Mouse (Mus musculus) monocyte, adult 5-6 weeks (primary cell): Measurements from ENCODE around the gene Sema3a. TPM values are rescaled to one million over a fixed set of nuclear protein-coding genes. Genes with fewer than 3 reads are reported as not detected.
"Not testable (repeated sequence)": the region's sequence is repeated elsewhere in the genome, so short reads cannot be mapped to it uniquely, and the experiment has no call there.

Source experiments
- ATAC-seq: fragments of 153-309, 156-312 bp; replicated peaks from 2 replicates; pipeline ENCODE4 v1.8.0; 2017; ENCODE audit warnings: mild to moderate bottlenecking; ENCODE audit not compliant: low TSS enrichment, insufficient number of reproducible peaks, severe bottlenecking, poor library complexity, low FRiP score
- total RNA-seq: library from RNA; stranded (forward); fragments of 200-1000, 200-491, 200-594 nt; gene quantifications from 3 replicates; pipeline ENCODE4 v1.2.3, GENCODE M21; 2017

Gene Sema3a
- total RNA-seq, 1 experiment from 2014 or later = not detected

DNA sequence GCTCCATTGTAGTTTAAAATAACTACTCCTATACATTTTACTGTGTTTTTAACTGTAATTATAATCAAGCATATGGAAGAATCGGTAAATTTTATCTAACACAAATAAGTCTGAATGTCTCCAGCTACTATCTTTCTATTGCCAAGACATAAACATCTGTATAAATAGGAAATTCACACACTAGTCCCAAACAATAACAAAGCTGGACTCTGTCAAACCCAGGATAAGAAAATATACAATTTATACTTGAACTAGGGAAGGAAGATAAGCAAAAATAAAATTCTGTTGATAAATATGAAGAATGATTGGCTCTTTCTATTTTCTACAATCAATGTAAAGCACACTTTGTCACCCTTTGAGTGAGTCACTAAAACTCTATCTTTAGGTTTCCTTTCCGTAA, 280.9 kb downstream of the Sema3a start:
- ATAC-seq = no peak

DNA sequence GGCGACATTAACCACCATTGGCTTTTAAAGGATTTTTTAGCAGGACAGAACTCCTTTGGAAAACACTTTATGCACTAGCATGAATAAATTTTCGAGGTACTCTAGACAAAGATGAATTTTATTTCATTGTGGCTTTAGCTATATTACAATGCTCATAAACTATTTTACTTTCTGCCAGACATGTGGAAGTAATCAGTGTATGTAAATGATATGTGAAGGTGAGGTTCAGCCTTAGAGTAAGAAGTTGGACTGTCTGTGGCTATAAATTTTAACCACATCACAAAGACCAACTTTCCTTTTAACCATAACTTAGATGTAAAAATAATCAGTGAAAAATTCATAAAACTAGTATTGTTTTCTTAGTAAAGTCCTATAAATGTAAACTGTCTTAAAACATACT, 286.7 kb downstream of the Sema3a start:
- ATAC-seq = no peak

DNA sequence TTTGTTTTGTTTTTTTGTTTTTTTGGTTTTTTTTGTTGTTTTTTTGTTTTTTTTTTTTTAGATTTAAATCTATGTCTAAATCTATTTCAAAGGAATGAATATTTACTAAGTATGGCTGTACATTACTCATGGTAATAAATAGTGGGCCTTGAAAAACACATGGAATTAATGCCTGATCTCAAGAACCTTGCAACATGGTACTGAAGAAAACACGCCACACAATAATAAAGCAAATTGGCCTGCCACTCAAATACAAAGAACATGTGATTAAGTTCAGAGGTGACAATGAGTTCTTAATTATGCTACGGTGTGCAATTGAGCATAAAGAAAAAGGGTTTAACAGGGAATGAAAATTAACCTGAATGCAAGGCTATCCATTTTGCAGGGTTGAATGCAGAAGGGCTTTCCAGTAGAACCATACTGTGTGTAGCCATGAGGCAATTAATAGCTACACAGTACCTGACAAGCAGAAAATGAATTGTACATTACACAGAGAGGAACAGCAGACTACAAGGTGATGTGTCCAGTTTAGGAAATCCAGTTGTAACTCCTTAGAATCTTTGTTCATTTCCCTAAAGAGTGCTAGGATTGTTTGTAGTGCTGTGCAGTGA, 288.8 kb downstream of the Sema3a start:
- no peak for ATAC-seq

DNA sequence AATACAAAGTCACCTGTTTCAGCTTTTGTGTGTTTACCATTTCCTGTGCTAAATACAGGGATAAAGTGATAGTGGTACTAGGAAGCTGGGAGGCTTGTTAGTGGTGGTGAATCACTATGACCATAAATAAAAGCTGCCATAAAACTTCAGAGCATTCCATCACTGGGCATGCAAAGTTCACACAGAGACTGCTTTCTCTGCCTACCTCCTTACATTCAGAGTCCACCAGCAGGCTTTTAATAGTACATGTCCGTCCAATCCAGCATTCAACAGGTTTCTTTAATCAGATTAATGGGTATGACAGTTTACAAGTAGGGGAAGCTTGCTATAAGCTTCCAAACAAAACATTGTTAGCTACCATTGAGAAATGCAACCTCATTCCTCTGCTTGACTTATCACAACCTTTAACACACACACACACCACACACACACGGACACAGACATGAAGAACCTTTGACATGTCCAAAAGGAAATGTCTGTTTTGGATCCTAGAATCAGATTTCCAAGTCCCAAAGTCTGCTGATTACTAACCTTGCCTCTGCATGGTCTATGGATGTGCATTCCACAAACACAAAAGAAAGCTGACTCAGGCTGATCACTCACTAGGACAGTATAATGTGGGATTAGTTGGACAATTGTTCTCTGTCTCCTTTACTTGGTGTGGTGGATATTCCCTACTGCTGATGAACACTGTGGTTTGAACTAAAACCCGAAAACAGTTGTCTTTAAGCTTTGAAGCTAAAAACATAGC, 291.9 kb downstream of the Sema3a start:
- no peak for ATAC-seq

DNA sequence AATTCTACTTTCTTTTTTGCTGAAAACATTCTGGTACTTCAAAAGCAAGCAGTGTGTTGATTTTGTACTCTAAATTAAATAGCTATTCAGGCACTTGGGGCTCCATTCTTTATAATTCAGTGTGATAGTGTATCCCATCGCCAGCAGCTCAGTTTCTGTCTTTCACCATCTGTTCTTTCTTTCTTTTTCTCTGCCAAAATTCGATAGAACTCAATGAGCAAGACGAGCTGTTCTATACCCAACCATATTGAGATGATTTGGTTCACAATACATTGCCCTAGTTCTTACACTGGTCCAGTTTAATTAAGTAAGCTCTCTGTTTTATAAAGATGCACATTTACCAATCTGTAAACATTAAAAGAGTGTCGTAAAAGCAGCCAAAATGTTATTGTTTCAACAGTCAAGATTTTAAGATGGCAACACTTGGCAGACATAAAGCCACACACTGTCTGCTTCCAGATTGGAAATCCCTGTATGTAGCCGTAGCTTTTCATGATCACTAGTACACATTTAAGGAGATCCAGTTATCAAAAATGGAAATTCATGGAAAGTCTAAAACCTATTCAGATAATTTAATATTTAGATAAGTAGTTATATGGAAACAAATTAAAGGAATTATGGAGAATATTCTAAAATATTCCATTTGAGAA, 296.2 kb downstream of the Sema3a start:
- ATAC-seq = no peak

DNA sequence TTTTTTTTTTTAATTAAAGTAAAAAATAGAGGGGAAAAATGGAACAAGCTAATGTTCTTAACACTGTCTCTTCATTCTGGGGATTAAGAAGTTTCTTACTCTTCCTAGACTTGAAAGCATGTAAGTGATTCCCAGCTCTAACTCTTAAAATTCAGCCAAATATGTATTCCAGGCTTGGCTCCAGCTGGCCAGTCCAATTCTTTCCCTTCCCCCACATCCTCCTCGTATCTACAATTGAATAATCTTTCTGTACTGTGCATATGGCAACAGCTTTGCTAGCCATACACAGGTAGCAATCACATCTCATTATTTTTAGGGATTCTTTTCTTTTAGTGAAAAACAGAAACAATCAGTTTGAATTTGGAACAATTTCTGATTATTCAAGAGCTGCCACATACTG, 303.5 kb downstream of the Sema3a start:
- ATAC-seq = no peak

DNA sequence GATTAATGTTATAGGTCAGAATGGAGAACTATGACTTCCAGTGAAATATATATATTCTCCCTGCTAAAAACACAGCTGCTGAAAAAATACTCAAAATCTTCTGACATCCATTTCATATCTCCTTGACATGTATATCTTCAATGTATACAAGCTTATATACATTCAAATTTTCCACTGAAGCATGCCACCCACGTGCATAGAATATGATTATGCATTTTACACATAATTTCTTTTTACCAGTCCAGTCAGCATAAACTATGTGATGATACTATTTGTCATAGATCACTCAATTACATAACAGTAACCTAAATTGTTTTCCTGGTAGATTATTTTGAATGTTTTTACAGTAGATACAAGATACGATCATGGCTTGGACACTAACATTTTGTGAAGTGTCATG, 306.6 kb downstream of the Sema3a start:
- ATAC-seq = no peak

DNA sequence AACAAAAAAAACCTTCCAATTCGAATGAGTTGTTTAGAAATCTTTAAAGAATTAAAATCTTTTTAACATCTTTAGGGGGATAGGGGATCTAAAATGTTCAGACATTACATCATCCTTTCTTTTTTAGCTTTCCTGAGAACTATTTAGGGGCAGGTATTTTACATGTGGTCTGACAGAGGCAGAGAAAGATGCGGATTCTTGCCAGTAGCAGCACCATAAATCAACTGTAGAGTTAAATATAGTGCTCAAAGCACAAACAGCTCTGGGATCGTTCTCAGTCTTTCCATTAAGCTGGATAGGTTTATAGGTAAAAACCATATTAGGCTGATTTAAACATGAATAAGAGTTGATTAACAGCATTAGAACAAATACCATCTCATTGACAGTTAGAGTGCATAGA, 307.4 kb downstream of the Sema3a start:
- ATAC-seq = no peak

DNA sequence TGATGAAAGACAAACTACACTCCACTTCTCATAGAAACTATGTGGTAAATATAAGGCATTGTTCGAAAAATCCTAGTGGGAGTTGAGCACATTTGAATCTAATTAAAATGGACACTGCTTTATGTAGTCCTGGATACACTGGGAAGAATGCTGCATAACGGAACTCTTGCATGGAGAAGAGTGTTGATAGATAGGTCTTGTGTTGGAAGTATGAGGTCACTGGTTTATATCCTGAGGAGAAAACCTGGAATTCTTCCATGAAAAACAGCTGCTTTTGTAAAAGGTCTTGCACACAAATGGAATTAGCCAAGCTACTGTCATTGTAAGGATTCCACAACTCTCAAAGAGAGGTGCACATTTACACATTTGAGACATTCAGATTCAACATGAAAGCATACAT, 308.1 kb downstream of the Sema3a start:
- ATAC-seq = no peak

DNA sequence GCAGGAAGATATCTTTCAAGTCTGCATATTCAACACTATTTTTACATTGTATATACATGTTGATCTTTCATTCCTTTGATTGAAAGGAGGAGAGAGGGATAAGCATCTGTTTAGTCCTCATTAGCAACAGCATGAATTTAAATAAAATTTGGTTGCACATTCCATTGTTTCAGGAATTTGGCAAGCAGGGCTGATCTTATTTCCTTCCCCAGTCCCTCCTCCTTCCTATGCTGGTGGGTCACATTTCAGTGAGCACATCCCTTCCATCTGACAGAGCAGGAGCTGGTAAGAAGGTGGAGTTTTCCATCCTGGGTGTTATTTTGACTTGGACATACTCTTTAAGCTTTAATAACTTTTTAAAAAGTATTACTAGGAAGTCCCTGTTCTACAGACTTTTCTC, 315.9 kb downstream of the Sema3a start:
- ATAC-seq = no peak

DNA sequence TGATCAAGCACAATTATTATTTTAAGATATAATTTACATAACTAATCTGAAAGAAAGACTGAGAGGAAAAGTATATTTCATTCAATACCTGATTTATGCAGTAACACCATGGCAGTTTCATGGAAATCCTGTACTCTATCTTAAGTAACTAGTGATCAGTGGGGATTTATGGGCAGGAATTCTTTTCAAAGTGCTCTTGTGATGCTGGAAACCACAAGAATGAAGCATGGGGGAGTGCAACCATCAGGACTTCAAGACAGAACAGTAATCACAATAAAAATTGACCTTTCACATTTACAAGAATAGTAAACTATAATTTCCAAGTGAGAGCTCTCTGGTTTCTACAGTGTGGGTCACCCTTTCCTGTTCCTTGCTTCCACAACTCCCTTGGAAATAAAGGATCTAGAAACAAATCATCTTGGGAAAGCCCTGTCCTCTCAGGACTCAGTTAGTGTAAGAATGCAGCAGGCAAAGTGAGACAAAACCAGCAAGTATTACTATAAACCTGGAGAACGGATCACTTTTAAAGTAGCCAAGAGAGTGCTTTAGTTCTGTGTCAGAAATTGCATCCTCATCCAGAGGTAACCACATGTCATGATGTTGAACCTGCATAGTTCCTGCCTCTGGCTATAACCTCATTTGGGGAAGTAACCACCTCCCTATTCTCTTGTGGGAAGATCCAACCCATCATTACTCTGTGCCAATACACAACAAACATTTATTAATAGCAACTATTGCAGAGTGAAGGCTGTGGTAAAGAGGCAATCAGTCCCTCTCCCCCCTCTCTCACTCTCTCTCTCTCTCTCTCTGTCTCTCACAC, 335.2 kb downstream of the Sema3a start:
- no peak for ATAC-seq

DNA sequence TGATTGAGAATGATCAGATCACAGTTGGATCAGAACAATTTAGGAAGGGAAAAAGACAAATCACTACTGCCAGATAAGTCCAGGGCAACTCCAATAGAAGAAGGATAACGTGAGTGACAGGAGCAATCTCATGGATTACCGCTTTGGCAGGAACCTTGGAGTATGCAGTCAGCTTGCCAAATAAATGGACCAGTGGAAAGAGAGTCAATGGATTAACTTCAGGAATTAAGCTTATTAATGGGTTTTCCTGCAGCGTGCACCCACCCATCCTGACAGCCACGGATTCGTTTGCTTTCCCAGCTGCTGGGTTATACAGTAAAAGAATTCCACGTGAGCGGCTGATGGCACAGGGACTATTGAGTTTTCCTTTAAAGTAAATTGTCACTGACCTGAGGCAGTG, 343.6 kb downstream of the Sema3a start:
- no peak for ATAC-seq

DNA sequence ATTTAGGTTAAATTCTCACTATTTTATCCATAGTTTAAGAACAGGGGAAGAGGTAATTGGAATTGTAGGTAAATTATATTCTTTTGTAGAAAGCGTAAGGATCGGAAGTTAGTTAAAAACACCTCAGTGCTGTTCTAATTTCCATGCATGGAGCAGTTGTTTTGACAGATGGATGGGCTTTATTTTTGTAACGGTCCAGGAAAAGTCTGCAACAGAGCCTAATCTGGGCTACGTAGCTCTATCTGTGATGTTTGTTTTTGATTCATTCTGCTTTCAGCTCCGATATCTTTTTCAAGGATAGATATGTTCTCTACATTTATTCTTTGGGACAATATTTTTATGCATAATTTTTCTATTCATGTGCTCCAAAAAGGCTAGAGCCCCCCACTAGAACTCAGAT, 344.2 kb downstream of the Sema3a start:
- ATAC-seq = no peak

DNA sequence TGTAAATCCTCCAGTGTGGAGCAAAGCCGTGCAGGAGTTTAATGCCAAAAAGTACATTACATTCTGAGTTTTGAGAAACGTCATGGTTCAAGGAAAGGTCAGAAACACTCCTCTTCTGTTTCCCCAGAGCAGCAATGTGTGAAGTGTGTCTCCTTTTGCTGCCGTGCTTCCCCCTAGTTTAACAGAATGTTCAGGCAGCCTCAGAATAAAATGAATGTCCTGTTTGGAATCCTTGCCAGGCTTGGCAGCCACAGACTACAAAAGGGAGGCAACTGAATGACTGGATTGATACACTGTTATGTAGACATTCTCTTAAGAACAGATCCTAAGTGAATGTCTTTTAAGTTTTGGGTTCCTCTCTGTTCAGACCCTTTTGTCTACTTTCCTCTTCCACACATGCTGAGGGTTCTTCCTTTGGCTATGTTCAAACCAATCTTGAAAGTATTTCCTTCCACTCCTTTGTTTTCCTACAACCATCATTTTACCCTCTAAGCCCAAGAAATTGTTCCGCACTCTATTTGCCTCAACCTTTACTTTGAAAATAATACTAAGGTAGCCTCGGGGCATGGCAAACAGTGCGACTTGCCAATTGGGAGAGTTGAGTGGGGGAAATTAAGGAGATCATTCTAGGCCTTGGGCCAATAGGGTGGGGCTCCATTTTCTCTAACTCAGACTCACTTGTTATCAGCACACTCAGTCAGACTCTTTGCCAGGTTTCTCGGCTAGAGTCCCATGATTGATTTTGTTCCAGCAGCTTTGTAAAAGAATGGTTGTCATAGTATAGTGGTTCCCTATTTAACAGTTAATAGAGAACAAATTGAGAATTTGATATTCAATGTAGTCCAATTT, 345.1 kb downstream of the Sema3a start:
- ATAC-seq = no peak

DNA sequence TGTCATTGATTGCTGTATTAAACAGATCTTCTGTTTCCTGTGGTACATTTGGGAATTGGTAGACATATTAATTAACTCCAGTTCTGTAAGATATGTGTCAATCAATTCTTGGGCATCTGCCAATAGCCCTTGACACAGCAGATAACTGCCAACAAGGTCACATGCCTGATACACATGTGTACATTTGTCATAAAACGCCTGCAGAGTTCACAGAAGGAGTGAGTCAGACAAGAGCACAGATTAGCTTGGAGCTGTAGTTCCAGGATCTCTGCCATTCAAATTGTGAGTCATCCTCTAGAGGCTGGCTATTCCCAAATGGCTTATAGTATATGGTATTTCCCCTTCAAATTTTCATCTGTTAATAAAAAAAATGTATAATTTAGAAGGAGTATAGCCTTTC, 352.4 kb downstream of the Sema3a start:
- ATAC-seq = no peak

DNA sequence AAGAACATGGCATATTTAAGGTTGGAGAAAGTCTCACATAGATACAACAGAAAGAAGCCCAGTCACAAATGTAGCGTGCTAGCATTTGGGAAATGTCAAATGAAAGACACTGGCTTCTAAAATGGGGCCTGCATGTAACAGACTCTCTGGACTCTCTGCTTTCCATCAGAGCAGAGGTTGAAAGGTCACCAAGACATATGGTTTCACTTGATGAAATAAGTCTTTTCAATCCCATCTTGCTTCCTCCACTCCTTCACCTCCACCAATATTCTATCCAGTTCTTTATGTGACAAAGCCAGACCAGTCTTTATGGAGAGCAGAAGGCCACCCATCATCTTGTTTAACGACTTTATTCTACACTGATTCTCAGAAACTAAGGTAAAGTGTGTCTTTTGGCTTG, 363.5 kb downstream of the Sema3a start:
- no peak for ATAC-seq

DNA sequence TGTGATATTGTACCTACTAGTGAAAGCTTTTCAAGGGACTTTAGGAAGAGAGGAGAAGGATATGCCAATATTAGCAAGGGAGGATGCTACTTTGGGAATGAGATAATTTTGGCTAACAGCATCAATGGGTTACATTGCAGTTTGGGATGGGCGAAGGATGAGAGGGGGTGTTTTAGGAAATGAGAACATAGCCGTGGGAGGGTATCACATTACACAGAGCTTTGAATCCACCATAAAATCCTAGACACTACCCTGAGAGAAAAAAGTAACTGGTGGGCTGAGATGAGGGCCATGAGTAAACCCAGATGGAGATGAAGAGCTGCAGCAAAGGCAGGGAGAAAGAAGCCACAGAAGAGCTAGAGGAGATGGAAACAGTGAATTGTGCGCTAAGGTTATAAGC, 370.8 kb downstream of the Sema3a start:
- ATAC-seq = not testable (repeated sequence)

DNA sequence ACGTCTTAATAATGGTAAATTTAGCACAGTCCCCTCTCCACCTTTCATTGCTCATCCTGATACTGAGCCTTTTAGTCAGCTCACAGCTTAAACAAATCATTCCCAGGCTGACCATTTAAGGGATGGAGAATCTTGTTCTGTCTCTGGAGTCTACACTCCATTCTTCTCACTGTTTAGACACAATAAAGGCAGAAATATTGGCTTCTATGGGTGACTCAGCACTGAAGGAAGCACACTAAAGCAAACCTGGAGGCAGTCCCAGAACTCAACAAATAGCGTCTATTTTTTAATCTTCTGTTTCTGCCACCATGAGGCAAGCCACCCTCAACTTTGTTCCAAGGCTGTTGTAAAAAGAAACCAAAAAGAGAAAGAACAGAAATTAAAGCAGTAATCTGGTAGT, 374.6 kb downstream of the Sema3a start:
- ATAC-seq = no peak
